ENCODE assay signal across 16 mouse cellular contexts in genomic region chr9:65248377-65248690, GRCm38 (mm10). TPM values are rescaled to one million over a fixed set of nuclear protein-coding genes. Genes with fewer than 3 reads are reported as not detected.
DNase-seq lines count a peak whose midpoint lies in the region; ATAC-seq and TF ChIP-seq lines count a peak whose summit lies in the region.
"Had no signal": no experiment of that assay in that cellular context is flagged by ENCODE, and none has a peak within 500 bp of the region (broad histone marks: within the 10 kb centered on the region; RNA-seq: fewer than 3 reads in every experiment).

No protein-coding gene starts in this region.

- no peak overlapping the region for H3K4me2 ChIP-seq in forebrain, embryonic 12.5 days
- H3K4me2 ChIP-seq in kidney, postnatal 0 days (ENCODE audit: low read length) = no peak overlapping the region

- no peaks in the 10 kb centered on the region for H3K36me3 ChIP-seq in forebrain, embryonic 10.5 days (replicated peaks)
- H3K36me3 ChIP-seq in forebrain, embryonic 12.5 days (replicated peaks) = no peaks in the 10 kb centered on the region
- H3K36me3 ChIP-seq in kidney, postnatal 0 days (ENCODE audit: insufficient read depth, low read length) = no peaks in the 10 kb centered on the region
- H3K36me3 ChIP-seq in kidney, adult 2 months (ENCODE audit: control insufficient read depth, insufficient read depth, low read length) = no peaks in the 10 kb centered on the region

- 93% methylated on average over 5 of the region's 5 CpGs for WGBS in forebrain, embryonic 10.5 days
- 93% methylated on average over 5 of the region's 5 CpGs for WGBS in forebrain, embryonic 12.5 days
- 68% methylated on average over 5 of the region's 5 CpGs for WGBS in kidney, postnatal 0 days
- 77% methylated on average over 5 of the region's 5 CpGs for WGBS in kidney, adult 2 months

- H3K9me3 ChIP-seq in forebrain, embryonic 10.5 days = no peaks in the 10 kb centered on the region
- no peaks in the 10 kb centered on the region for H3K9me3 ChIP-seq in forebrain, embryonic 12.5 days
- no peaks in the 10 kb centered on the region for H3K9me3 ChIP-seq in kidney, postnatal 0 days (replicated peaks; ENCODE audit: low read length)

- no peak overlapping the region for H3K9ac ChIP-seq in forebrain, embryonic 12.5 days
- H3K9ac ChIP-seq in kidney, postnatal 0 days (ENCODE audit: low read depth, low read length) = no peak overlapping the region
- H3K9ac ChIP-seq: liver, embryonic 14.5 days had no signal

- no peak for TF ChIP-seq POLR2A in kidney, adult 2 months (IDR thresholded peaks at IDR 0.05; ENCODE audit: low read depth, low read length)

- H3K27me3 ChIP-seq in forebrain, embryonic 10.5 days (ENCODE audit: poor library complexity, severe bottlenecking) = no peaks in the 10 kb centered on the region
- H3K27me3 ChIP-seq in forebrain, embryonic 12.5 days = no peaks in the 10 kb centered on the region
- H3K27me3 ChIP-seq in kidney, postnatal 0 days (ENCODE audit: insufficient read depth, low read length) = no peaks in the 10 kb centered on the region
- no peaks in the 10 kb centered on the region for H3K27me3 ChIP-seq in kidney, adult 2 months (replicated peaks; ENCODE audit: control insufficient read depth, insufficient read depth, low read length)
- H3K27me3 ChIP-seq: Patski had no signal

- no peak for ATAC-seq in forebrain, embryonic 12.5 days (ENCODE audit: low FRiP score)
- ATAC-seq in kidney, postnatal 0 days (replicated peaks; ENCODE audit: low FRiP score, low read depth) = no peak; the same call in 1 of the 2 replicates
- ATAC-seq: Patski had no signal

- H3K4me3 ChIP-seq in forebrain, embryonic 10.5 days = no peak overlapping the region
- no peak overlapping the region for H3K4me3 ChIP-seq in forebrain, embryonic 12.5 days (replicated peaks)
- no peak overlapping the region for H3K4me3 ChIP-seq in kidney, postnatal 0 days (replicated peaks; ENCODE audit: low read depth, low read length)
- H3K4me3 ChIP-seq in kidney, adult 2 months (ENCODE audit: insufficient read depth, low read depth, low read length) = no peak overlapping the region
- H3K4me3 ChIP-seq: myocyte had no signal

- 0 out of 2 replicates have a peak overlapping the region, but pooled peaks have one; percentile 15 for H3K27ac ChIP-seq in forebrain, embryonic 10.5 days
- H3K27ac ChIP-seq in forebrain, embryonic 12.5 days = no peak overlapping the region
- H3K27ac ChIP-seq in kidney, postnatal 0 days = peak overlapping the region; percentile 31
- H3K27ac ChIP-seq in kidney, adult 2 months (ENCODE audit: insufficient read depth, low read depth, low read length) = no peak overlapping the region
- H3K27ac ChIP-seq: liver, embryonic 14.5 days had no signal

- H3K4me1 ChIP-seq in forebrain, embryonic 10.5 days = peaks cover 17% of the 10 kb centered on the region
- peaks cover under 1% of the 10 kb centered on the region for H3K4me1 ChIP-seq in forebrain, embryonic 12.5 days
- peaks cover 20% of the 10 kb centered on the region for H3K4me1 ChIP-seq in kidney, postnatal 0 days (replicated peaks; ENCODE audit: insufficient read depth, low read length)
- peaks cover 12% of the 10 kb centered on the region for H3K4me1 ChIP-seq in kidney, adult 2 months (ENCODE audit: control insufficient read depth, insufficient read depth, low read length)

- DNase-seq in forebrain, embryonic 10.5 days (ENCODE audit: extremely low spot score, low spot score) = no peak
- peak; percentile 72 for DNase-seq in kidney, postnatal 0 days (ENCODE audit: low spot score)
- DNase-seq in kidney, adult 2 months = no peak
- DNase-seq in urinary bladder, postnatal 14 days (ENCODE audit: low spot score) = peak; percentile 44
- DNase-seq in urinary bladder, postnatal 25 days (ENCODE audit: low spot score) = no peak
- DNase-seq in layer of hippocampus, postnatal 14 days (ENCODE audit: low spot score in 2 of 2) = no peak
- no peak for DNase-seq in urinary bladder, postnatal 4 days (ENCODE audit: low spot score in 2 of 2)
- DNase-seq: cerebellum, adult 9-11 months; left cerebral cortex, postnatal 4 days; spleen, adult 18-20 months had no signal

- TF ChIP-seq CTCF in kidney, postnatal 0 days (IDR thresholded peaks at IDR 0.05; ENCODE audit: low read depth) = no peak
- no peak for TF ChIP-seq CTCF in kidney, adult 2 months (conservative IDR thresholded peaks at IDR 0.05; ENCODE audit: insufficient read depth, insufficient read length, low read depth, low read length)

RNA-seq across cellular contexts. Expression of gene Cilp, which starts 16.6 kb away (rescaled TPM):
- polyA plus RNA-seq in forebrain, embryonic 10.5 days (2016; fragmentation: Nextera tagmentation; extraction: Ambion mirVana) = 0.14 TPM in 1 of 2 replicates, not detected in the other
- 0.65 and 0.68 TPM in 2 replicates for polyA plus RNA-seq in forebrain, embryonic 12.5 days (2016; fragmentation: Nextera tagmentation; extraction: Ambion mirVana)
- 0.33 and 0.51 TPM in 2 replicates for polyA plus RNA-seq in kidney, postnatal 0 days (2015; fragmentation: Nextera tagmentation; extraction: Ambion mirVana)
- 1.1 and 1.4 TPM in 2 replicates for polyA plus RNA-seq in kidney, adult 2 months (2012; rRNA removed)
- under 1 TPM; 0.07 to 0.14 TPM for total RNA-seq in layer of hippocampus, postnatal 14 days (2021)
- total RNA-seq: layer of hippocampus, postnatal 25 days; left cerebral cortex, postnatal 4 days; megakaryocyte-erythroid progenitor cell, adult 5-6 weeks had no signal
- polyA plus RNA-seq: Patski had no signal

RNA-seq across cellular contexts. Expression of gene Clpx, which starts 45.7 kb away (rescaled TPM):
- 42.6 and 46.7 TPM in 2 replicates for polyA plus RNA-seq in forebrain, embryonic 10.5 days (2016; fragmentation: Nextera tagmentation; extraction: Ambion mirVana)
- polyA plus RNA-seq in forebrain, embryonic 12.5 days (2016; fragmentation: Nextera tagmentation; extraction: Ambion mirVana) = 50.7 and 52.8 TPM in 2 replicates
- polyA plus RNA-seq in kidney, postnatal 0 days (2015; fragmentation: Nextera tagmentation; extraction: Ambion mirVana) = 59.5 and 62.3 TPM in 2 replicates
- 24.4 and 25.8 TPM in 2 replicates for polyA plus RNA-seq in kidney, adult 2 months (2012; rRNA removed)
- 10 to 100 TPM; 30.4 to 30.8 TPM for total RNA-seq in layer of hippocampus, postnatal 14 days (2021)

RNA-seq across cellular contexts. Expression of gene Parp16, which starts 53.2 kb away (rescaled TPM):
- 7.0 and 8.5 TPM in 2 replicates for polyA plus RNA-seq in forebrain, embryonic 10.5 days (2016; fragmentation: Nextera tagmentation; extraction: Ambion mirVana)
- 5.7 and 5.9 TPM in 2 replicates for polyA plus RNA-seq in forebrain, embryonic 12.5 days (2016; fragmentation: Nextera tagmentation; extraction: Ambion mirVana)
- polyA plus RNA-seq in kidney, postnatal 0 days (2015; fragmentation: Nextera tagmentation; extraction: Ambion mirVana) = 8.4 and 8.6 TPM in 2 replicates
- 11.0 and 11.9 TPM in 2 replicates for polyA plus RNA-seq in kidney, adult 2 months (2012; rRNA removed)
- total RNA-seq in layer of hippocampus, postnatal 14 days (2021) = 1 to 10 TPM; 4.1 TPM

Comparison
In these comparisons a context has a peak if more than half of its experiments do, and no peak if none do; other contexts are left out.
1. DNase-seq: peak in kidney, postnatal 0 days (single experiment) and urinary bladder, postnatal 14 days (single experiment); none in forebrain, embryonic 10.5 days (single experiment), kidney, adult 2 months (single experiment), urinary bladder, postnatal 25 days (single experiment), layer of hippocampus, postnatal 14 days (0 of 2) and urinary bladder, postnatal 4 days (0 of 2).
2. H3K27ac ChIP-seq: peak in forebrain, embryonic 10.5 days (single experiment) and kidney, postnatal 0 days (single experiment); none in forebrain, embryonic 12.5 days (single experiment) and kidney, adult 2 months (single experiment).